Mouse (Mus musculus): Measurements from ENCODE around the gene Ccm2. TPM values are rescaled to one million over a fixed set of nuclear protein-coding genes. Genes with fewer than 3 reads are reported as not detected.

Gene Ccm2
- total RNA-seq, 2 experiments from 2014 or later, result 63.5 to 67.0 TPM

DNA sequence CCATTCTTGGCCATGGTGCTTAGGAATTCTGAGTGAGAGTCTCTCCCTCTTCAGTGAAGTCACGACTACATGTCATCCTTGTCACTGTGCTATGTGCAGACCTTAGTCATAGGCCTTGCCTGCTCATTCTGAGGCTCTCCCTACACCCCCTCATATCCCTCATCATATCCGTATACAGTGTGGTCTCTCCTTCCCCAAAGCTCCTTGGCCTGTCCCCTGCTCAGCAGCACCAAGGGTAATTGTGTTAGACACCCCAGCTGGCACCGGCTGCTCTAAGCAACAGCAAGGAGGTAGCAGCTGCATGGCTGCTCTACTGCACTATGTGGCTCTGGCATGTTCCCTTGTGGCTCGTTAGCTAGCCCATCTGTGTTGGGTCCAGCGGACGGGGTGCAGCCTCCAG lies 97.9 kb downstream of the Ccm2 start:
- no peak for DNase-seq (ENCODE audit: low spot score in 2 of 2)

Other genes starting within 250 kb of the Ccm2 start
- 100 to 1,000 TPM; 217 to 224 TPM for gene Zmiz2, start 157.8 kb upstream of the Ccm2 start, total RNA-seq (2021)
- gene Ppia, start 131.4 kb upstream of the Ccm2 start, total RNA-seq (2021), result 1,000 to 10,000 TPM; 1,850 TPM
- gene H2afv, start 102.4 kb upstream of the Ccm2 start, total RNA-seq (2021), result 10 to 100 TPM; 41.4 to 42.5 TPM
- gene Purb, start 71.0 kb upstream of the Ccm2 start, total RNA-seq (2021), result 100 to 1,000 TPM; 248 to 265 TPM
- gene Myo1g, start 25.9 kb upstream of the Ccm2 start, total RNA-seq (2021), result under 1 TPM; 0.23 to 0.49 TPM
- gene Nacad, start 59.2 kb downstream of the Ccm2 start, total RNA-seq (2021), result 10 to 100 TPM; 42.6 to 55.9 TPM
- gene Tbrg4, start 79.2 kb downstream of the Ccm2 start, total RNA-seq (2021), result 10 to 100 TPM; 49.3 to 50.4 TPM
- gene Wap, start 91.8 kb downstream of the Ccm2 start, total RNA-seq (2021), result not detected
- gene Ramp3, start 111.6 kb downstream of the Ccm2 start, total RNA-seq (2021), result 10 to 100 TPM in 1 of 2 experiments, 1 to 10 TPM in 1; 9.9 to 12.9 TPM